Mouse (Mus musculus): ENCODE measurements at regions not wholly inside any gene's neighbourhood (a gene's known extent, or its start where the extent isn't known, plus 50 kb on each side); places are given as distances from the start of the nearest gene placed in this dataset.

- TF ChIP-seq CTCF (IDR thresholded peaks at IDR 0.05; ENCODE audit: control insufficient read depth, insufficient read depth, insufficient read length), result no peak
- no peak for TF ChIP-seq USF1 (IDR thresholded peaks at IDR 0.05; ENCODE audit: low read depth)
These were observed 146.3 kb downstream of the Pten start for GRCm38 (mm10) chr19:32903454-32904108.
